Mouse (Mus musculus): ENCODE data around the gene Noct. TPM values are rescaled to one million over a fixed set of nuclear protein-coding genes. Genes with fewer than 3 reads are reported as not detected.

The Noct gene
- polyA plus RNA-seq, 1 experiment from 2014 or later: 11.4 TPM

DNA sequence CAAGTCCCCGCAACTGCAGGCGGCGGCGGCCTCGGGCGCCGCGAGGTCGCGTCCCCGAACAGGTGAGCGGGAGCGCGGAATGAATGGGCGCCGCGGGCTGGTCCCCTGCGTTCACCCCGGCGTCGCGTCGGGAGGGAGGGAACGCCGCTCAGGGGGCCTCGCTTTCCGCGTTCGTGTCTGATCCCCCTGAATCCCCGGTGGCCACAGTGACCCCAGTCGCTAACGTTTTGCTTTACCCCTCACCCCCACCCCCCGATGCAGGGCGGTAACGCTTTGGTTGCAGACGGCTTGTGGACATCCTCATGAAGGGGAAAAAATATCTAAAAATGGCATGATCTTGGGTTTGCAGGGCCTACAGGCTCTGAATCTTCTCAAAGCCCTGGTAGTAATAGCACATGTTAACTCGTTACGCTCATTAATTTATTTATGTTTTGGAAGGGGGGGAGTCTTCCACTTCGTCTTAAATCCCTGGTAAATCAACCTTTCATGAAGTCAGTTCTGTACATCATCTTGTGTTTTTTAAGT, 1.0 kb downstream of the Noct start:
- Histone ChIP-seq H3K27me3 (ENCODE audit: insufficient read depth, low read length) (no peaks in the 10 kb centered on the region), H3K4me3 (ENCODE audit: low read depth, low read length) (peak overlapping the region; percentile 82), H3K27ac (ENCODE audit: low read depth) (peak overlapping the region; percentile 98), H3K4me1 (ENCODE audit: insufficient read depth) (peaks cover 26% of the 10 kb centered on the region), H3K36me3 (replicated peaks; ENCODE audit: insufficient read depth, low read length) (no peaks in the 10 kb centered on the region), H3K9me3 (ENCODE audit: low read length) (no peaks in the 10 kb centered on the region), H3K4me2 (ENCODE audit: low read depth, low read length) (peak overlapping the region; percentile 86), H3K9ac (replicated peaks) (peak overlapping the region; percentile 94)
- WGBS (ENCODE audit: insufficient replicate concordance): 1% methylated on average over 39 of the region's 39 CpGs
- no peak for DNase-seq
- no peak for TF ChIP-seq EP300 (IDR thresholded peaks at IDR 0.05; ENCODE audit: low read depth)
- TF ChIP-seq CTCF (IDR thresholded peaks at IDR 0.05; ENCODE audit: low read depth): no peak
- peak; percentile 5 for ATAC-seq

DNA sequence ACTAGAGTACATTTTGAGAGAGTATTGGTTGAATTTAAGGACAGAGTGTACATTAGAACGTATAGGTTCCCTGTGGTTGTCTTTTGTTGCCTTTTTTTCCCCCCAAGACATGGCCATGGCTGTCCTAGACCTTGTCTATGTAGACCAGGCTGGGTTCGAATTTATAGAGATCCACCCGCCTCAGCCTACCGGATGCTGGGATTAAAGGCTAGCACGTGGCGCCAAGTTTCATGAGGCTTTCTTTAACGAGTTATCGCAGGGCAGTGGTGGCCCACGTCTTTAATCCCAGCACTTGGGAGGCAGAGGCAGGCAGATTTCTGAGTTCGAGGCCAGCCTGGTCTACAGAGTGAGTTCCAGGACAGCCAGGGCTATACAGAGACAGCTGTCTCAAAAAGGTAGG, 1.7 kb downstream of the Noct start:
- DNase-seq (no peak), ATAC-seq (no peak)
- Histone ChIP-seq H3K4me1 (ENCODE audit: insufficient read depth) (peaks cover 33% of the 10 kb centered on the region), H3K36me3 (replicated peaks; ENCODE audit: insufficient read depth, low read length) (no peaks in the 10 kb centered on the region), H3K4me2 (ENCODE audit: low read depth, low read length) (peak overlapping the region; percentile 86), H3K9ac (replicated peaks) (peak overlapping the region; percentile 94), H3K4me3 (ENCODE audit: low read depth, low read length) (peak overlapping the region; percentile 82), H3K9me3 (ENCODE audit: low read length) (no peaks in the 10 kb centered on the region), H3K27me3 (ENCODE audit: insufficient read depth, low read length) (no peaks in the 10 kb centered on the region), H3K27ac (ENCODE audit: low read depth) (peak overlapping the region; percentile 63)
- WGBS (ENCODE audit: insufficient replicate concordance): 85% methylated on average over 10 of the region's 10 CpGs
- TF ChIP-seq CTCF (IDR thresholded peaks at IDR 0.05; ENCODE audit: low read depth) (no peak), EP300 (IDR thresholded peaks at IDR 0.05; ENCODE audit: low read depth) (no peak)

DNA sequence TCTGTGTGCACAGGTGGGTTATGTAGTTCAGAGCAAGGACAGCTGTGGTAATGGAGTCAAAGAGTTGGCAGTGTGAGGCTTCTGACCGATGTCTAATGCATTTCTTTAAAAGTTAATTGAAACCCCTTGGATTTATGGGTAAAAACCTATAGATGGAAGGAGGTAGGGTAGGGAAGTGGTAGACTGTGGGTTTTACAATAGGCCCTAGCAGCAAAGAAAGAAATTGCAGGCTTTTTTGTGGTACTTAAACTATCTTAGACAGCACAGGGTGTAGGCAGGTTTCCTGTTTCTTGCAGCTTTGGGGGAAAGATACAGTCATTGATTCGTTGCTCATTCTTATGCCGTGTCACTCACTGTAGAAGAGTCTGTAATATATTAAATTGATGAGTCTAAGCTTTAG, 2.4 kb downstream of the Noct start:
- 46% methylated on average over 3 of the region's 3 CpGs for WGBS (ENCODE audit: insufficient replicate concordance)
- Histone ChIP-seq H3K36me3 (replicated peaks; ENCODE audit: insufficient read depth, low read length) (no peaks in the 10 kb centered on the region), H3K9me3 (ENCODE audit: low read length) (no peaks in the 10 kb centered on the region), H3K27me3 (ENCODE audit: insufficient read depth, low read length) (no peaks in the 10 kb centered on the region), H3K4me3 (ENCODE audit: low read depth, low read length) (peak overlapping the region; percentile 82), H3K27ac (ENCODE audit: low read depth) (peak overlapping the region; percentile 63), H3K4me1 (ENCODE audit: insufficient read depth) (peaks cover 39% of the 10 kb centered on the region), H3K4me2 (ENCODE audit: low read depth, low read length) (peak overlapping the region; percentile 86), H3K9ac (replicated peaks) (peak overlapping the region; percentile 94)
- DNase-seq (no peak), ATAC-seq (no peak)
- TF ChIP-seq CTCF (IDR thresholded peaks at IDR 0.05; ENCODE audit: low read depth) (no peak), EP300 (IDR thresholded peaks at IDR 0.05; ENCODE audit: low read depth) (no peak)

DNA sequence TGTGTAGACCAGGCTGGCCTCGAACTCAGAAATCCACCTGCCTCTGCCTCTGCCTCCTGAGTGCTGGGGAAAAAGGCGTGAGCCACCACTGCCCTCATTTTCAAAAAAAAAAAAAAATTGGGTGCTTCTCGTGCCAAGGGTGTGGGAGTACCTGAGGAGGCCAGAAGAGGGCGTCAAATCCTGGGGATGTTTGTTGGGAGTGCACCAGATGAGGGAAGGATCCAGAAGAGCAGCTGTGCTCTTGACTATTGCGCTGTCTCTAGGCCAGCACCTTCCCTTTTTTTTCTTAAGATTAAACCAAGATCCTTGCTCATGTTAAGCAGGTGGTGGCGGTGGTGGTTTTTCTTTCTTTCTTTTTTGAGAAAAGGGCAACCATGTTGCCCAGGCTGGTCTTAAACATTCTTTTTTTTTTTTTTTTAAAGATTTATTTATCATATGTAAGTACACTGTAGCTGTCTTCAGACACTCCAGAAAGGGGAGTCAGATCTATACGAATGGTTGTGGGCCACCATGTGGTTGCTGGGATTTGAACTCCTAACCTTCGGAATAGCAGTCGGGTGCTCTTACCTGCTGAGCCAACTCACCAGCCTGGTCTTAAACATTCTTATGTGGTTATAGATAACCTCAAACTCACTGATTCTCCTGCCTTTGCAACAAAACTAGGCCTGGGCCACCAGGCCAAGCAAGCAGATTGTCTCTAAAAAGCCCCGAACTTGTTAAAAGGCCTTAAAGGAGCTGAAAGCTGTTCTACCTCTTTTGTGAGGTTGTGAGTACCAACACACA, 4.0 kb downstream of the Noct start:
- ATAC-seq (no peak), DNase-seq (peak; percentile 84)
- peak; percentile 85 for TF ChIP-seq CTCF (IDR thresholded peaks at IDR 0.05; ENCODE audit: low read depth)
- 0 out of 2 replicates have a peak, but pooled peaks have one; percentile 8 for TF ChIP-seq EP300 (IDR thresholded peaks at IDR 0.05; ENCODE audit: low read depth)
- no peak overlapping the region for H3K9ac ChIP-seq (replicated peaks)
- H3K4me3 ChIP-seq (ENCODE audit: low read depth, low read length): no peak overlapping the region
- peak overlapping the region; percentile 86 for H3K4me2 ChIP-seq (ENCODE audit: low read depth, low read length)
- no peaks in the 10 kb centered on the region for H3K9me3 ChIP-seq (ENCODE audit: low read length)
- H3K4me1 ChIP-seq (ENCODE audit: insufficient read depth): peaks cover 51% of the 10 kb centered on the region
- WGBS (ENCODE audit: insufficient replicate concordance): 57% methylated on average over 10 of the region's 10 CpGs
- H3K27ac ChIP-seq (ENCODE audit: low read depth): peak overlapping the region; percentile 63
- H3K27me3 ChIP-seq (ENCODE audit: insufficient read depth, low read length): no peaks in the 10 kb centered on the region
- H3K36me3 ChIP-seq (replicated peaks; ENCODE audit: insufficient read depth, low read length): no peaks in the 10 kb centered on the region

DNA sequence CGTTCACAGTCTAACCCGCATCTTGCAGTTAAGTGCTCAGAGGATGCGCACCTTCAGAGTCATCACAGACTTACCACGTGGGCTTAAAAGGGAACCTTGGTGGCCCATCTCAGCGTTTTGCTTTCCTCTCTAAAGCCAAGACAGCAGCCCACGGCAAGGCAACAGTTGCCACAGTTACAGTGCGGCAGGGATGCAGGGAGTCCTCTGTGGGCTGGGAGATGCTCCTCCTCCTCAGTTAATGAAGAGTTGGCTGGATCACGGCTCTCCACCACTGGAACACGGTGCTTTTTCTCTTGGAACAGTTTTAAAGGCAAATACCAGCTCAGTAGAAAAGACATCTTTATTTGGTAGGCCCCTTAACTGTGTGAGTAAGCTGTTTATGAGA, 4.6 kb downstream of the Noct start:
- 79% methylated on average over 9 of the region's 9 CpGs for WGBS (ENCODE audit: insufficient replicate concordance)
- peaks cover 51% of the 10 kb centered on the region for H3K4me1 ChIP-seq (ENCODE audit: insufficient read depth)
- no peak overlapping the region for H3K4me3 ChIP-seq (ENCODE audit: low read depth, low read length)
- no peak for ATAC-seq
- peak overlapping the region; percentile 86 for H3K4me2 ChIP-seq (ENCODE audit: low read depth, low read length)
- no peak for TF ChIP-seq EP300 (IDR thresholded peaks at IDR 0.05; ENCODE audit: low read depth)
- TF ChIP-seq CTCF (IDR thresholded peaks at IDR 0.05; ENCODE audit: low read depth): no peak
- DNase-seq: no peak
- H3K9me3 ChIP-seq (ENCODE audit: low read length): no peaks in the 10 kb centered on the region
- H3K27me3 ChIP-seq (ENCODE audit: insufficient read depth, low read length): no peaks in the 10 kb centered on the region
- H3K9ac ChIP-seq (replicated peaks): no peak overlapping the region
- H3K27ac ChIP-seq (ENCODE audit: low read depth): peak overlapping the region; percentile 63
- no peaks in the 10 kb centered on the region for H3K36me3 ChIP-seq (replicated peaks; ENCODE audit: insufficient read depth, low read length)

DNA sequence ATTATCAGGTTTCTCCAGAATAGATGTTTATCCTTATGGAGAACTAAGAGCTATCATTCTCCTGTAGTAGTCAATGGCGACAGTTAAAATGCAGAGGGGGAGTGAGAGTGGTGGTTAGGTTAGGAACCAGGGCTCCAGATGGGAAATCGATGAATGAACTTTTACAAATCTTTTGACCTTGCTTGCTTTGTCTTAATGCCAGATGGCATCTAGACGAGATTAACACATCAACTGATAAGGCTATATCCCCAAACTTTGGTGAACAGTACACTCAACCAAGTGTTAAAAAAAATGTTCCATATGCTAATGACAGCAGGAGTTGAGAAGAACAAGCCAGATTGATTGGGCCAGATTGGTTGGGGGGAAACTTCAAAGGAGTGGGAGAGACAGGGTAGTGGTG, 5.0 kb downstream of the Noct start:
- Histone ChIP-seq H3K27ac (ENCODE audit: low read depth) (peak overlapping the region; percentile 92), H3K36me3 (replicated peaks; ENCODE audit: insufficient read depth, low read length) (no peaks in the 10 kb centered on the region), H3K4me3 (ENCODE audit: low read depth, low read length) (no peak overlapping the region), H3K9ac (replicated peaks) (no peak overlapping the region), H3K27me3 (ENCODE audit: insufficient read depth, low read length) (no peaks in the 10 kb centered on the region), H3K9me3 (ENCODE audit: low read length) (no peaks in the 10 kb centered on the region), H3K4me1 (ENCODE audit: insufficient read depth) (peaks cover 52% of the 10 kb centered on the region), H3K4me2 (ENCODE audit: low read depth, low read length) (peak overlapping the region; percentile 86)
- no peak for DNase-seq
- WGBS (ENCODE audit: insufficient replicate concordance): 76% methylated on average over 3 of the region's 3 CpGs
- TF ChIP-seq EP300 (IDR thresholded peaks at IDR 0.05; ENCODE audit: low read depth) (no peak), CTCF (IDR thresholded peaks at IDR 0.05; ENCODE audit: low read depth) (no peak)
- no peak for ATAC-seq
